Mouse (Mus musculus): ENCODE data around the gene Plscr2.

The Plscr2 gene

GRCm38 (mm10) chr9:92275486-92276207, at the start of gene Plscr2:
TSS of gene Plscr2 (plus strand) at chr9:92275602.
- no peak for DNase-seq (ENCODE audit: low spot score in 2 of 2)

- DNase-seq (ENCODE audit: low spot score in 2 of 2): no peak
Observed at GRCm38 (mm10) chr9:92226127-92226655, 49.2 kb upstream of the Plscr2 start.

- no peak for DNase-seq (ENCODE audit: low spot score in 2 of 2)
Observed at GRCm38 (mm10) chr9:92226795-92227194, 48.6 kb upstream of the Plscr2 start.

GRCm38 (mm10) chr9:92228867-92229832, 46.3 kb upstream of the Plscr2 start:
- no peak for DNase-seq (ENCODE audit: low spot score in 2 of 2)

GRCm38 (mm10) chr9:92229833-92230205, 45.6 kb upstream of the Plscr2 start:
- no peak for DNase-seq (ENCODE audit: low spot score in 2 of 2)

GRCm38 (mm10) chr9:92234901-92235458, 40.4 kb upstream of the Plscr2 start:
- no peak for DNase-seq (ENCODE audit: low spot score in 2 of 2)

GRCm38 (mm10) chr9:92248773-92249446, 26.5 kb upstream of the Plscr2 start:
- DNase-seq (ENCODE audit: low spot score in 2 of 2): no peak

- DNase-seq (ENCODE audit: low spot score in 2 of 2): no peak
Observed at GRCm38 (mm10) chr9:92249447-92249852, 26.0 kb upstream of the Plscr2 start, which contains the start of gene Plscr1. TSS of gene Plscr1 (plus strand) at chr9:92249750.

- peak; percentile 11 to 41 for DNase-seq (ENCODE audit: low spot score in 2 of 2)
Observed at GRCm38 (mm10) chr9:92249987-92250772, 25.2 kb upstream of the Plscr2 start.

- no peak for DNase-seq (ENCODE audit: low spot score in 2 of 2)
Observed at GRCm38 (mm10) chr9:92252718-92253117, 22.7 kb upstream of the Plscr2 start.

GRCm38 (mm10) chr9:92253585-92254321, 21.6 kb upstream of the Plscr2 start:
- DNase-seq (ENCODE audit: low spot score in 2 of 2): no peak

GRCm38 (mm10) chr9:92260481-92261159, 14.8 kb upstream of the Plscr2 start:
- no peak for DNase-seq (ENCODE audit: low spot score in 2 of 2)

GRCm38 (mm10) chr9:92265719-92266118, 9.7 kb upstream of the Plscr2 start:
- DNase-seq (ENCODE audit: low spot score in 2 of 2): no peak

- DNase-seq (ENCODE audit: low spot score in 2 of 2): no peak
Observed at GRCm38 (mm10) chr9:92266558-92267171, 8.7 kb upstream of the Plscr2 start.

- DNase-seq (ENCODE audit: low spot score in 2 of 2): no peak
Observed at GRCm38 (mm10) chr9:92267732-92268131, 7.7 kb upstream of the Plscr2 start.

- DNase-seq (ENCODE audit: low spot score in 2 of 2): no peak
Observed at GRCm38 (mm10) chr9:92269829-92270404, 5.5 kb upstream of the Plscr2 start.

GRCm38 (mm10) chr9:92270927-92271326, 4.5 kb upstream of the Plscr2 start:
- DNase-seq (ENCODE audit: low spot score in 2 of 2): peak in 1 of 2 experiments; percentile 23

GRCm38 (mm10) chr9:92272650-92273049, 2.8 kb upstream of the Plscr2 start:
- DNase-seq (ENCODE audit: low spot score in 2 of 2): no peak

- DNase-seq (ENCODE audit: low spot score in 2 of 2): no peak
Observed at GRCm38 (mm10) chr9:92273271-92273670, 2.1 kb upstream of the Plscr2 start.

Data from frontal cortex, postnatal 10 days (tissue).